Mouse (Mus musculus): Measurements from ENCODE around the gene Nedd9. TPM values are rescaled to one million over a fixed set of nuclear protein-coding genes. Genes with fewer than 3 reads are reported as not detected.

Nedd9 gene
- polyA plus RNA-seq, 1 experiment: 16.9 TPM

GRCm38 (mm10) chr13:41457798-41458390 is 29.3 kb downstream of the Nedd9 start:
- TF ChIP-seq POLR2A (IDR thresholded peaks at IDR 0.05; ENCODE audit: borderline replicate concordance, low read depth, low read length) (no peak), CTCF (IDR thresholded peaks at IDR 0.05; ENCODE audit: low read depth, low read length) (no peak)
- H3K27ac ChIP-seq (ENCODE audit: insufficient read depth, low read depth, low read length): no peak overlapping the region
- peaks cover 8% of the 10 kb centered on the region for H3K4me1 ChIP-seq (ENCODE audit: control insufficient read depth, insufficient read depth, low read length)
- no peak overlapping the region for H3K4me3 ChIP-seq (ENCODE audit: insufficient read depth, low read length)

- Histone ChIP-seq H3K4me3 (ENCODE audit: insufficient read depth, low read length) (no peak overlapping the region), H3K27ac (ENCODE audit: insufficient read depth, low read depth, low read length) (no peak overlapping the region), H3K4me1 (ENCODE audit: control insufficient read depth, insufficient read depth, low read length) (peaks cover 8% of the 10 kb centered on the region)
- TF ChIP-seq CTCF (IDR thresholded peaks at IDR 0.05; ENCODE audit: low read depth, low read length): no peak
- no peak for TF ChIP-seq POLR2A (IDR thresholded peaks at IDR 0.05; ENCODE audit: borderline replicate concordance, low read depth, low read length)
Observed at GRCm38 (mm10) chr13:41457030-41457797, 29.9 kb downstream of the Nedd9 start.

GRCm38 (mm10) chr13:41456292-41457029 is 30.7 kb downstream of the Nedd9 start:
- TF ChIP-seq CTCF (IDR thresholded peaks at IDR 0.05; ENCODE audit: low read depth, low read length) (no peak), POLR2A (IDR thresholded peaks at IDR 0.05; ENCODE audit: borderline replicate concordance, low read depth, low read length) (no peak)

DNA sequence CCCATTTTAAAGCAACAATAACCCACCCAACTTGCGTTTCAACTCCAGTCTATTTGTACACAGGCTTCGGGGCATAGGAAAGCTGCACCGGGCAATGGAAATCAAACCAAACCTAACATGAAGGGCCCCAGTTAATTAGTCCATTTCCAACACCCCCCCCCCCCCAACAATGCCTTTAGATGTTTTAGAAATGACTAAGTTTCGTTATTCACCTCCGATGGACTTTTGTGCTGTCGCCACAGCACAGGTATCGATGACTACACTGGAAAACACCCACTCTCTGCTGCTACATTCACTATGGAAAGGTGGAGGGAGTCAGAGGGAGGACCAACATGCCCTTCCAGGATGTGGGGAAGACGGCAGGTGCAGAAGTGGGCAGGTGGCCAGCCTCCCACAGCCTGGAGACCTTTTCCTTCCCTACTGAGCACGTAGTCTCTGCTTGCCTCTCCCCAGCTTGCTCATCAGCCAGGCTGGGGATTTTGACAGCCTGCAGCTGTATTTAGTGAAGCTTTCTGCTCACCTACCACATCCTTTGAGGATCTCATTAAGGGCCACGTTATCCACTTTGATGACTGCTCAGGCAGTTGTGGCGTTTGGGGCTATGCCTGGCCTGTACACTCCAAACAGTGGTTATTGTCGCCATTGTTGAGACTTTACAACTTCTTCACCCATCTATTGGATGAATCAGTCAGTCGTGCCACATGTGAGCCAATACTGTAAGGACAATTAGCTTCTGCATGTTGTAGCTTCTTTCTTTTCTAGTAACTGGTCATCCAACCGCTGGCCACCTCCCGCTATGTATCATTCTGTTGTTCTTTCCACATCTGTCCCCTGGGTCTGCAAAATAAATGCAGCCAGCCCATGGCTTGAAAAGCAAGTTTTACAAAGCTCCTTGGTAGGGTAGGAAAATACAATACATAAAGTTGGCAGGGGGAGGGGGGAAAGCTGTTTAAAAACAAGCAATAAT is 33.7 kb downstream of the Nedd9 start:
- no peaks in the 10 kb centered on the region for H3K4me1 ChIP-seq (ENCODE audit: control insufficient read depth, insufficient read depth, low read length)
- TF ChIP-seq CTCF (IDR thresholded peaks at IDR 0.05; ENCODE audit: low read depth, low read length): no peak
- no peak for TF ChIP-seq POLR2A (IDR thresholded peaks at IDR 0.05; ENCODE audit: borderline replicate concordance, low read depth, low read length)
- H3K27ac ChIP-seq (ENCODE audit: insufficient read depth, low read depth, low read length): no peak overlapping the region
- no peak overlapping the region for H3K4me3 ChIP-seq (ENCODE audit: insufficient read depth, low read length)

More at GRCm38 (mm10) chr13:41456292-41457029, 30.7 kb downstream of the Nedd9 start:
- Histone ChIP-seq H3K4me3 (ENCODE audit: insufficient read depth, low read length) (no peak overlapping the region), H3K4me1 (ENCODE audit: control insufficient read depth, insufficient read depth, low read length) (peaks cover 8% of the 10 kb centered on the region), H3K27ac (ENCODE audit: insufficient read depth, low read depth, low read length) (no peak overlapping the region)

DNA sequence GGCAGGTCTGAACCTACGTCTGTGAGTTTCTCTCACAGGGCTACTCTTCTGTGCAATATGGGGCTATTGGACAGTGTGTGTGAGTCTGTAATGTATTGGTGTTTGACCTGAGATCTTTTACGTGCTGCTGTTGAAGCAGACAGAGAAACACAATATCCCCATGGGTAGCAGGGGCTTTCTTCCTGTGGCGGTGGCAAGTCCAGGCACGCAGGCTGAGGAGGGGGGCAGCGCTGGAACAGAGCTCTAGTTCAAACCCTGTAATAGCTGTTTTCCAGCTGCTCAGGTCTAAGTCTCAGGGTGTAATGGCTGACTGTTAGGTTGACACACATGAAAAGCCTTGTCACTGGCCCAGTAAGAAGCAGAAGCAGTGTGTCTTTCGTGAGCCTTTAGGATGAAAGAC is 36.3 kb downstream of the Nedd9 start:
- no peak overlapping the region for H3K4me3 ChIP-seq (ENCODE audit: insufficient read depth, low read length)
- no peak for TF ChIP-seq POLR2A (IDR thresholded peaks at IDR 0.05; ENCODE audit: borderline replicate concordance, low read depth, low read length)
- no peak for TF ChIP-seq CTCF (IDR thresholded peaks at IDR 0.05; ENCODE audit: low read depth, low read length)
- H3K4me1 ChIP-seq (ENCODE audit: control insufficient read depth, insufficient read depth, low read length): no peaks in the 10 kb centered on the region
- no peak overlapping the region for H3K27ac ChIP-seq (ENCODE audit: insufficient read depth, low read depth, low read length)

DNA sequence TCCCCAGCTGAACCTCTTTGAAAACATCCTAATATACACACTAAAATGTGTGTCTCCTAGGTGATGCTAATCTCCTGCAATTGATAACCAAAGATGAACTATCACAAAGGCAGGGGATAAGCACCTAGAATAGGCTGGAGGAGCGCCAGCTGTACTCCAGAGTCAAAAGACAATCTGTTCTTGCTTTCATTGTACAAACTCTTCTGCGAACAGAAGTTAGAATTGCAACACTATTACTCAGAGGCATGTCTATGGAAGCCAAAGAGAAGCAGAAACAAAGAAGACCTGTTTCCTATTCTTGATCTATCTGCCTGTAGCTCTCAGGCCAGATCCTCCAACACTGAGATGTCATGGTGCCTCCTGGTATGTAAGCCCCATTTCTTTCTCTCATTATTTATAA is 38.0 kb downstream of the Nedd9 start:
- TF ChIP-seq CTCF (IDR thresholded peaks at IDR 0.05; ENCODE audit: low read depth, low read length) (no peak), POLR2A (IDR thresholded peaks at IDR 0.05; ENCODE audit: borderline replicate concordance, low read depth, low read length) (no peak)
- no peak overlapping the region for H3K27ac ChIP-seq (ENCODE audit: insufficient read depth, low read depth, low read length)
- no peaks in the 10 kb centered on the region for H3K4me1 ChIP-seq (ENCODE audit: control insufficient read depth, insufficient read depth, low read length)
- no peak overlapping the region for H3K4me3 ChIP-seq (ENCODE audit: insufficient read depth, low read length)

- no peak overlapping the region for H3K4me3 ChIP-seq (ENCODE audit: insufficient read depth, low read length)
- H3K4me1 ChIP-seq (ENCODE audit: control insufficient read depth, insufficient read depth, low read length): no peaks in the 10 kb centered on the region
- TF ChIP-seq CTCF (IDR thresholded peaks at IDR 0.05; ENCODE audit: low read depth, low read length) (no peak), POLR2A (IDR thresholded peaks at IDR 0.05; ENCODE audit: borderline replicate concordance, low read depth, low read length) (no peak)
- H3K27ac ChIP-seq (ENCODE audit: insufficient read depth, low read depth, low read length): no peak overlapping the region
Observed at GRCm38 (mm10) chr13:41447209-41447608, 40.0 kb downstream of the Nedd9 start.

- Histone ChIP-seq H3K27ac (ENCODE audit: insufficient read depth, low read depth, low read length) (no peak overlapping the region), H3K4me1 (ENCODE audit: control insufficient read depth, insufficient read depth, low read length) (no peaks in the 10 kb centered on the region), H3K4me3 (ENCODE audit: insufficient read depth, low read length) (no peak overlapping the region)
- no peak for TF ChIP-seq CTCF (IDR thresholded peaks at IDR 0.05; ENCODE audit: low read depth, low read length)
Observed at GRCm38 (mm10) chr13:41446591-41446990, 40.6 kb downstream of the Nedd9 start.

All from bone marrow macrophage, adult 2 months (primary cell).